Mouse (Mus musculus) spleen, adult 10 weeks (tissue): ENCODE measurements around the gene Gdpgp1. TPM values are rescaled to one million over a fixed set of nuclear protein-coding genes. Genes with fewer than 3 reads are reported as not detected.

ENCODE experiments used
- polyA plus RNA-seq: library from polyadenylated mRNA; stranded (reverse); fragments of 350-450 nt; fragmentation: Illumina TruSeq; extraction: RNeasy Lipid Tissue Mini Kit (QIAGEN cat#74804); gene quantifications from one replicate; pipeline ENCODE4 v1.2.3, GENCODE M21; 2015; ENCODE audit warnings: low replicate concordance; ENCODE audit not compliant: insufficient read depth

The Gdpgp1 gene
- polyA plus RNA-seq = 3.4 TPM

DNA sequence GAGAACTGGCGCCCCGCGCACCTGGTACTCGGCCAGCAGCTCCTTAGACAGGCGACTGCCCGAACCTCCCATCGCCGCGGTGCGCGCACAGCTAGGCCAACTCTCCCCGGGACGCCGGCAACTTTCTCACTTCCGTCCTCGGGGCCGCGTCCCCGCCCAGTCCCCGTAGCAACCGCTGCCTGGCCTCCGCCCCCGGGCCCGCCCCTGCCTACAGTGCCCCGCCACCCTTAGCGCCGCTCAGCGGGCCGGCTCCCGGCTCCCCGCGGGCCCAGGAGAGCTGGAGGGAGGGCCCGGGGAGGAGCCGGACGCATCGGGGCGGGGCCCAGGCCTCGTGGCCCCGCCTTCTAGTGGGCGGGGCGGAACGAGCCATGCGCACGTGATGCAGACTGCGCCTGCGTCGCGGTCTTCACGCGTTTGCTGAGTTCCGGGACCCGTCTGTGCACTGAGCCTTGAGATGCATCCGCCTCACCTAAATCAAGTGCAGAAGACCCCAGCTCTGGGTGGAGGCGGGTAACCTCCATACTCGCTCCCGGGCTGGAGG lies at the start of gene Gdpgp1, which contains the start of gene Cib1:
TSS of gene Gdpgp1 (plus strand) at position 377 of the 541 bp plus-strand sequence.
TSS of gene Cib1 (minus strand) at position 325 of the 541 bp plus-strand sequence.

DNA sequence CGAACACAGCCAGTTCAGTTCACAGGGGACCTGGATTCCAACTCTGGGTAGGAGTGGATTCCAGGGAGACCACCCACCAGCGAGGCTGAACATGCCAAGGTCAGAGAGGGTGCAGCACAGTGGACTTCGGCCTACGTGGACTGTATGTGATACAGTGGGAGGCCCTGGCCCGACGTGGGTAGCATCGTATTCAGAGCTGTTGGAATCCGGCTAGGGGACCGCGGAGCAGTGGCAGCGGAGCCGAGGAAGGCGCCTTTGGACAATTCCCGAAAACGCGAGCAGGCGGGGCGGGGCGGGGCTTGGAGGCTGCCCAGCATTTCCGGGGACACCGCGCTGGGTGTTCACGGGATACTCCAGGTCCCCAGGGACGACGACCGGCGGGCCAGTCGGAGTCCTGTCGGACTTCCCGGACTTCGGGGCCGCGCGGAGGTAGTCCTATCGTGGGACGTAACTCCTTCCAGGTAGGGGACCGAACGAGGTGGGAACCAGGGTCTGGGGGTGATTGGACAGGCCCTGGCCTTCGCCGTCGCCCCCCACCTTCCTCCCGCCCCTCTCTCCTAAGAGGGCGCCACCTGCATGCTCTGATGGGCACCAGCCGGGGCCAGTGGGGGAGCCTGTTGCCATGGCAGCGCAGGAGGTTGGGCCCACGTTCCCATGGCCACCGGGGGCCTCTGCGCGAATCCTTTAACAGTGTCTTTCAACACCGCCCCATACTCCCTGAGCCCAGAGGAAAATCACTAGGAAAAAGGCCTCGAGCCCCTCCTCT lies 46.0 kb upstream of the Gdpgp1 start, which contains the start of gene Sema4b:
TSS of gene Sema4b (plus strand) at position 311 of the 766 bp plus-strand sequence.

GRCm38 (mm10) chr7:80246148-80246721 lies 13.6 kb downstream of the Gdpgp1 start, which contains the start of gene Ttll13:
Gene Ttll13 (plus strand): TSS chr7:80246376.

GRCm38 (mm10) chr7:80260625-80261371 lies 28.1 kb downstream of the Gdpgp1 start, which contains the start of gene Ngrn:
Gene Ngrn (plus strand): TSS chr7:80261215.

GRCm38 (mm10) chr7:80268897-80269750 lies 36.5 kb downstream of the Gdpgp1 start, which contains the start of gene Vps33b:
Gene Vps33b (plus strand): TSS chr7:80269649.

Other genes with a start within 250 kb of the Gdpgp1 start
- gene Zfp710, start 208.1 kb upstream of the Gdpgp1 start, polyA plus RNA-seq = 13.0 TPM
- gene Idh2, start 117.5 kb upstream of the Gdpgp1 start, polyA plus RNA-seq = 27.1 TPM
- gene Sema4b, start 46.0 kb upstream of the Gdpgp1 start, polyA plus RNA-seq = 27.9 TPM
- gene Cib1, start 52 bp upstream of the Gdpgp1 start, polyA plus RNA-seq = 110 TPM
- gene Ttll13, start 13.5 kb downstream of the Gdpgp1 start, polyA plus RNA-seq = 0.23 TPM
- 35.1 TPM for gene Ngrn, start 28.4 kb downstream of the Gdpgp1 start, polyA plus RNA-seq
- 18.0 TPM for gene Vps33b, start 36.8 kb downstream of the Gdpgp1 start, polyA plus RNA-seq
- gene Prc1, start 61.6 kb downstream of the Gdpgp1 start, polyA plus RNA-seq = 24.4 TPM
- gene Rccd1, start 91.6 kb downstream of the Gdpgp1 start, polyA plus RNA-seq = 39.0 TPM
- 16.0 TPM for gene Unc45a, start 108.1 kb downstream of the Gdpgp1 start, polyA plus RNA-seq
- gene Hddc3, start 110.2 kb downstream of the Gdpgp1 start, polyA plus RNA-seq = 21.5 TPM
- gene Man2a2, start 138.5 kb downstream of the Gdpgp1 start, polyA plus RNA-seq = 42.3 TPM
- 16.4 TPM for gene Fes, start 155.1 kb downstream of the Gdpgp1 start, polyA plus RNA-seq
- 10.5 TPM for gene Furin, start 172.6 kb downstream of the Gdpgp1 start, polyA plus RNA-seq